Mouse (Mus musculus): ENCODE results near the gene 1700014D04Rik.
A peak's percentile ranks its signal among the peaks of the same experiment; 100 is the strongest.

1700014D04Rik gene

GRCm38 (mm10) chr13:59746711-59747110 lies at the start of gene 1700014D04Rik:
1700014D04Rik (minus strand) TSS chr13:59746752.
- DNase-seq, result no peak

DNA sequence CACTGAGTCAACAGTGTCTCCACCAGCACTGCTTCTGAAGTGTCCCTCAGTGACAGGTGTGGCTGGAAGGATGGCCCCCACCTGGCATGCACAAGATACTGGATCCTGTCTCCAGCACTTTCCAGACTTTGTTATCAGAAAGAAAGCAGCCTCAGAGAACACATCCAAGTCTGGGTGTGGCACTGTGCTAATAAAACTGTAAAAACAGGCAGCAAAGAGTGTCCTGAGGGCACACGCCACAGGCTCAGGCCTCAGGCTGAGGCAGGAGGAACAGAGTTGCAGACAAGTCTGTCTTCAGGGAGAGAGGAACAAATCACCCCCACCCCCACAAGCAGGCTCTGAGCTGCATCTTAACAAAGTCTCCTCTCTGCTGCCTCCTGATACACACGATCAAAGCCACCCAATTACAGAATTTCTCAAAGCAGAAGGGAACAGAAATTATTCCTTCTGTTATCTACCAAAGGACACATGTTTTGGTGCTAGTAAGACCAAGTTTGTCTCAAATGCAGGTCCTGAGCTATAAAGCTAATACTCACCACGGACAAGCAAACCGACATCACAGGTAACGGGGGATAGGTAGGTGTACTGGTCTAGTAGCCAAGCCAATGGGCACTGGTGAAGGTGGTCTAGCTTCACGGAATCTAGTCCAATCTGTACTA lies 49.4 kb upstream of the 1700014D04Rik start:
- DNase-seq, result no peak

- DNase-seq, result no peak
Observed at GRCm38 (mm10) chr13:59794786-59795185, 48.2 kb upstream of the 1700014D04Rik start.

- no peak for DNase-seq
Observed at GRCm38 (mm10) chr13:59782145-59782544, 35.6 kb upstream of the 1700014D04Rik start, which contains the start of gene Gm49354. Gm49354 (minus strand) TSS chr13:59782245.

DNA sequence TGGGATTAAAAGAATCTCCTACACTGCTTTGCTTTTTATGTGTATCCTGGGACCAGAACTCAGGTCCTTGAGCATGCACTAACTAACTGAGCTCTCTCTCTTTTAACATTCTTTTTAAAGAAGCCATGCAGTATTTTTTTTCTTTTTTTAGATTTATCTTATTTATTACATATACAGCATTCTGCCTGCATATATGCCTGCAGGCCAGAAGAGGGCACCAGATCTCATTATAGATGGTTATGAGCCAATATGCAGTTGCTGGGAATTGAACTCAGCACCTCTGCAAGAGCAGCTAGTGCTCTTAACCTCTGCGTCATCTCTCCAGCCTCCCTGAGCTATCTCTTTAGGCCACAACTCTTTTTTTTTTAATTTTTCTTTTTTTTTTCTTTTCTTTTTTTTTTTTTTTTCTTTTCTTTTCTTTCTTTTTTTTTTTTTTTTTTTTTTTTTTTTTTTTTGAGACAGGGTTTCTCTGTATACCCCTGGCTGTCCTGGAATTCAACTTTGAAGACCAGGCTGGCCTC lies 33.3 kb upstream of the 1700014D04Rik start:
- peak; percentile 16 to 25 for DNase-seq

- DNase-seq, result peak in 1 of 2 experiments; percentile 13
Observed at GRCm38 (mm10) chr13:59779213-59779612, 32.7 kb upstream of the 1700014D04Rik start.

DNA sequence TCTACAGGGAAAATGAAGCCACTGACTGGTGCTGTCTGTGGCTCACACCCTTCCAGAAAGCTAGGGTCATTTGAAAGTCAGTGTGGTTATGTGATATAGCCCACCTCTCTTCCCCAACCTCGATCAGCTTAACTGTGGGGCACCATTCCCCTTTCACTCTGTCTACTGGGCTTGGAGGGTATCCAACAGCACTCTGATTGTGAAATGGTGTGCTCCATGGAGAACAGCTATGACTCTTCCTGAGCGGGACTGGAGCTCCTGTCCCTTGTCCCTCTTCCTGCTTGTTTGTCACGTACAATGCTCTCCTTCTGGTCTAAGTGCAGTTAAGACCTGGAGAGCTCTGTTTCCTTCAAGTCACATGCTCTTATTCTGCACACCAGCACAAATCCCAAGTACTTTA lies 28.6 kb upstream of the 1700014D04Rik start:
- DNase-seq, result no peak

GRCm38 (mm10) chr13:59771257-59771656 lies 24.7 kb upstream of the 1700014D04Rik start:
- DNase-seq, result peak; percentile 24 to 30

DNA sequence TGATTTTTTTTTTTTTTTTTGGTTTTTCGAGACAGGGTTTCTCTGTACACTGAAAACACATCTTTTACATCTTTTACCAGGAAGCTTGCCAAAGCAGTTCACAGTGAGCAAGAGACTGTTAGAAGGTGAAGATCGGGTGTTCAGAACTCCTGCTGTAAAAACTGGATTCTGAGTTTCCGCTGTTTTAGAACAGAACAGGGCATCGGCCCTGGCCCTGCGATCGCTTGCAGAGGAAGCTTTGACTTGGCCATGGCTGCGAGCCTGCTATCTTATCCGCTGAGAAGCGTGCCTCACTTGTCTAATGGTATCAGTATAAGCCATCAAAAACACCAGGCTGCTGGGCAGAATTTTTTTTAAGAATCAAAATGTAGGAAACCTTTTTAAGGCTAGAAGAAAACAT lies 24.3 kb upstream of the 1700014D04Rik start:
- DNase-seq, result peak; percentile 10 to 12

GRCm38 (mm10) chr13:59770164-59770562 lies 23.6 kb upstream of the 1700014D04Rik start:
- DNase-seq, result peak; percentile 84 to 85

- peak; percentile 99 for DNase-seq
Observed at GRCm38 (mm10) chr13:59769296-59770163, 23.0 kb upstream of the 1700014D04Rik start, which contains the start of gene Isca1. Isca1 (minus strand) TSS chr13:59769810.

DNA sequence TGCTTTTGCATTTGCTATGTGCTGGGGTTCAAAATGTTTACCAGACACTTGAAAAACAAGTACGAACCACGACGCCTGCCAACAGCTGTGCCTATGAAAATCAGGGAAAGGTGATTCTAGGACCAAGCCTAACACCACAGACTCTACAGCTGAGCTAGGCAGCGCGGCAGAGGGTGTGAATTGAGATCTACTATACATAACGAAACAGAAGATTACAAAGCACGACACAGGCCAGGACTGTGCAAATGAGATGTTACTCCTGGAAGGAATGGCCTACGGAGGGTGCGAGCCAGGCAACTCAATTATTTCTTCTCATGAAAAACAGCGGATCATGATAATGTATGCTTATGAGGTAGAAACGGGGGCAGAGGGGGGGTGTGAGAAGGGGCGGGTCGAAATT lies 22.0 kb upstream of the 1700014D04Rik start:
- DNase-seq, result no peak

GRCm38 (mm10) chr13:59766786-59767515 lies 20.4 kb upstream of the 1700014D04Rik start:
- no peak for DNase-seq

- DNase-seq, result no peak
Observed at GRCm38 (mm10) chr13:59762791-59763190, 16.2 kb upstream of the 1700014D04Rik start.

DNA sequence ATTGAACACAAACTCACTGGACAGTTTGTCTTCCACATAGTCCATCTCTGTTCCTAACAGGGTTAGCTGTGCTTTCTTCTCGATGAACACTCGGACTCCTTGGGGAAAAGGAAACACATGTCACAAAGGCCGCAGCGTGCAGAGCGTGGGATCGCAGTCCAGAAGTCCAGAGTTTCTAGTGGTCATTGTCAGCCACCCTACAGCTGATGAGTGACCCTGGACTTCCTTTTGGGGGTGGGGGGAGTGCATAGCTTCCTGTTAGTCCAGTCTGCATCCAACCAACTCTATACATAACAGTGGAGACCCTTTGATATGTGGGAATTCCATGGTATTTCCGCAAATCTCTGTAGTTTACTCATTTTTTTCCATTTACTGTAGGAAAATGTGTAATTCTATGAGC lies 10.4 kb upstream of the 1700014D04Rik start:
- DNase-seq, result no peak

DNA sequence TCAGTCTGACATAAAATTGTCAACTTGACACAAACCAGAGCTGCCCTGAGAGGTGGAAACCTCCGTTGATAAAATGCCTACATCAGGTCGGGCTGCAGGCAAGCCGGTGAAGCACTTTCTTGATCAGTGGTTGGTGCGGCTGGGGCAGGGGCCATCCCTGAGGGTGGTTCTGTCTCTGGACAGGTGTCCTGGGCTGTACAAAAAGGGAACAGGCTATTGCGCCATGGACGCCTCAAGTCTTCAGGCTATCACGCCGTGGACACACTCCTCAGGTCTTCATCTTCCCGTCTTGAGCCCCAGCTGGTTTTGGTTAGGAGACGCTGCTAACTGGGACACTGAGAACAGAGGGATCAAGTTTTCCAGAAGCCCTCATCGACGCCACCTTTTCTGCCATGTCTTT lies 3.8 kb upstream of the 1700014D04Rik start:
- DNase-seq, result no peak

- no peak for DNase-seq
Observed at GRCm38 (mm10) chr13:59746164-59746563, 388 bp downstream of the 1700014D04Rik start.

- no peak for DNase-seq
Observed at GRCm38 (mm10) chr13:59745462-59745861, 1.1 kb downstream of the 1700014D04Rik start.

GRCm38 (mm10) chr13:59741697-59742096 lies 4.9 kb downstream of the 1700014D04Rik start:
- DNase-seq, result peak; percentile 38 to 40

- no peak for DNase-seq
Observed at GRCm38 (mm10) chr13:59741096-59741495, 5.5 kb downstream of the 1700014D04Rik start.

DNA sequence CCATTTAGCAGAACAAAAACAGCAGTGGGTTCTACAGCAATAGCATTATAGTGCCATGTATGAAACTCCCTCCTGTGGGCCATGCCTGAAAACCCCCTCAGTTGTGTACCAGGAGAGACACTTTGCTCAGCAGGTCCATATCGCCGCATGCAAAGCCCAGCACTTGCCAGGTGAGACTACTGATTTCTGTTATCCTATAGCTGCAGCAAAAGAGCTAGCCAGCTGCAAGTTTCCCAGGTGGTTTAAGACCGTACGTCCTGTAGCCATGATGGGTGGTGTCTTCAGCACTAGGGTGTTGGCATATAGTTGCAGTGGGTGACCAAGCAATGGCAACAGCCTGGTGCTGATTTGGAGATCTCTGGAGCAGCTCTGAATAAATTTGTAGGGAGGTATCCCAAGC lies 7.2 kb downstream of the 1700014D04Rik start:
- DNase-seq, result no peak

- no peak for DNase-seq
Observed at GRCm38 (mm10) chr13:59738455-59738854, 8.1 kb downstream of the 1700014D04Rik start.

GRCm38 (mm10) chr13:59735190-59735589 lies 11.4 kb downstream of the 1700014D04Rik start:
- no peak for DNase-seq

Measured in B cell, adult 2 months (primary cell).